Comparison of ENCODE assay signal across 14 mouse cellular contexts in the genomic region with DNA sequence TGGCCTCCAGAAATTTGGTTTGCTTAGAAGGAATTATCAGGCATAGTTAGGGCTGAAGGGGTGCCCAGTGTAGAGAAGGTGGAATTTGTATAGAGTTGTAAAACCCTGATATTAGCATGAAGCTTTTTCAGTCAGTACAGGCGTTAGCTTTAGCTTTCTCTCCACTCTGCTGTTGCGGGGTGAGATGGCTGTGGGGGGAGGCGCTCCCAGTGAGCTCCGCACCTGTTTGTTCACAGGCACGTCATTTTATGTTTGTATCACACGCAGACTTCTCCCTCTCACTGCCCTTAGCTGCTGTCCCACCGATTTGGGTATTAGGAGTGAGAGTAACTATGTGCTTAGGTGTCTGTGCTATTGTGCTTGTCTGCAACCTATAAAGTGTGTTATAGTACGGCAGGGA.
DNase-seq lines count a peak whose midpoint lies in the region; ATAC-seq lines count a peak whose summit lies in the region.
"Had no signal": no experiment of that assay in that cellular context is flagged by ENCODE, and none has a peak within 500 bp of the region (broad histone marks: within the 10 kb centered on the region; RNA-seq: fewer than 3 reads in every experiment).

No protein-coding gene starts in this region.

- H3K27me3 ChIP-seq in kidney, embryonic 16.5 days (ENCODE audit: insufficient read depth, low read length), result no peaks in the 10 kb centered on the region
- no peaks in the 10 kb centered on the region for H3K27me3 ChIP-seq in limb, embryonic 12.5 days
- H3K27me3 ChIP-seq: CH12.LX had no signal

- peak overlapping the region; percentile 22; the same call in 1 of the 2 replicates for H3K9ac ChIP-seq in kidney, embryonic 16.5 days (replicated peaks; ENCODE audit: low read length)
- H3K9ac ChIP-seq in limb, embryonic 12.5 days (replicated peaks), result no peak overlapping the region

- WGBS in kidney, embryonic 16.5 days, result 63% methylated on average over 8 of the region's 8 CpGs
- 47% methylated on average over 8 of the region's 8 CpGs for WGBS in limb, embryonic 12.5 days

- no peak for DNase-seq in kidney, adult 9 months
- peak; percentile 67 for DNase-seq in thymus, postnatal 4 days
- no peak for DNase-seq in thymus, postnatal 36 days
- DNase-seq in urinary bladder, adult 2 months (ENCODE audit: low spot score), result no peak
- no peak for DNase-seq in layer of hippocampus, adult 9-10 months (ENCODE audit: low spot score)
- DNase-seq: adrenal gland, adult 8-10 months; cerebellum, postnatal 14 days; lung, postnatal 36 days; midbrain, embryonic 14.5 days; right cerebral cortex, postnatal 14 days had no signal

- peaks cover 63% of the 10 kb centered on the region for H3K4me1 ChIP-seq in kidney, embryonic 16.5 days (ENCODE audit: insufficient read depth, low read length)
- peaks cover 75% of the 10 kb centered on the region for H3K4me1 ChIP-seq in limb, embryonic 12.5 days (replicated peaks)

- H3K27ac ChIP-seq in kidney, embryonic 16.5 days (ENCODE audit: low read length), result no peak overlapping the region
- H3K27ac ChIP-seq in limb, embryonic 12.5 days, result peak overlapping the region; percentile 78

- peaks cover 30% of the 10 kb centered on the region for H3K36me3 ChIP-seq in kidney, embryonic 16.5 days (ENCODE audit: insufficient read depth, low read length)
- peaks cover 45% of the 10 kb centered on the region for H3K36me3 ChIP-seq in limb, embryonic 12.5 days

- H3K4me3 ChIP-seq in kidney, embryonic 16.5 days (ENCODE audit: low read length), result no peak overlapping the region
- H3K4me3 ChIP-seq in limb, embryonic 12.5 days (replicated peaks), result no peak overlapping the region

- no peak for ATAC-seq in kidney, embryonic 16.5 days (ENCODE audit: low FRiP score, low TSS enrichment)
- ATAC-seq in limb, embryonic 12.5 days (ENCODE audit: insufficient number of reproducible peaks, insufficient read depth, low FRiP score, low TSS enrichment, low read depth), result 0 out of 2 replicates have a peak, but pooled peaks have one; percentile 17
- ATAC-seq: intestine, embryonic 16.5 days had no signal

- H3K4me2 ChIP-seq in kidney, embryonic 16.5 days (replicated peaks; ENCODE audit: low read depth, low read length), result peak overlapping the region; percentile 42
- H3K4me2 ChIP-seq in limb, embryonic 12.5 days, result peak overlapping the region; percentile 33

- H3K9me3 ChIP-seq in kidney, embryonic 16.5 days (ENCODE audit: low read length), result no peaks in the 10 kb centered on the region
- no peaks in the 10 kb centered on the region for H3K9me3 ChIP-seq in limb, embryonic 12.5 days
